Mouse (Mus musculus) midbrain, embryonic 16.5 days (tissue): ENCODE results near the gene Gldc. TPM values are rescaled to one million over a fixed set of nuclear protein-coding genes. Genes with fewer than 3 reads are reported as not detected.

Experiments
- ATAC-seq: fragments of 200-750 bp; cut with Nextera tagmentation; 2 replicates; pipeline ENCODE4 v1.8.0; 2017; ENCODE audit warnings: moderate TSS enrichment
- H3K27ac ChIP-seq: fragments of 300-500 bp; sonication (generic); 2 replicates; pipeline ENCODE4 v1.5.1; 2014; ENCODE audit warnings: mild to moderate bottlenecking, low read length, mixed read lengths
- H3K27me3 ChIP-seq: fragments of 300-500 bp; sonication (generic); 2 replicates; pipeline ENCODE4 v1.6.1; 2014; ENCODE audit warnings: low read depth, low read length, mixed read lengths; ENCODE audit not compliant: control insufficient read depth, insufficient read depth
- H3K36me3 ChIP-seq: fragments of 300-500 bp; sonication (generic); 2 replicates; pipeline ENCODE4 v1.6.1; 2014; ENCODE audit warnings: mild to moderate bottlenecking, low read length, moderate library complexity, mixed read lengths; ENCODE audit not compliant: control insufficient read depth, insufficient read depth
- H3K4me1 ChIP-seq: fragments of 300-500 bp; sonication (generic); 2 replicates; pipeline ENCODE4 v1.6.1; 2014; ENCODE audit warnings: mild to moderate bottlenecking, low read length, mixed read lengths; ENCODE audit not compliant: control insufficient read depth, insufficient read depth
- H3K4me2 ChIP-seq: fragments of 300-500 bp; sonication (generic); 2 replicates; pipeline ENCODE4 v1.6.1; 2014; ENCODE audit warnings: mild to moderate bottlenecking, low read length, mixed read lengths
- H3K4me3 ChIP-seq: fragments of 300-500 bp; sonication (generic); 2 replicates; pipeline ENCODE4 v1.5.1; 2014; ENCODE audit warnings: low read depth, mild to moderate bottlenecking, low read length, moderate library complexity, mixed read lengths
- H3K9ac ChIP-seq: fragments of 300-500 bp; sonication (generic); 2 replicates; pipeline ENCODE4 v1.6.1; 2014; ENCODE audit warnings: low read depth, low read length, mixed read lengths
- H3K9me3 ChIP-seq: fragments of 300-500 bp; sonication (generic); replicated peaks from 2 replicates; pipeline ENCODE4 v1.6.1; 2014; ENCODE audit warnings: mild to moderate bottlenecking, low read length, mixed read lengths; ENCODE audit not compliant: control insufficient read depth, poor library complexity, severe bottlenecking
- WGBS: fragments of 180-500 bp; shearing (Covaris S2); extraction: QIAGEN DNeasy Blood & Tissue Kit; methylation state at CpG from one replicate; pipeline ENCODE4 v1.1.7; 2014; 5-methylcytosine and 5-hydroxymethylcytosine counted together
- polyA plus RNA-seq: library from polyadenylated mRNA; unstranded; fragments of >200 nt; fragmentation: Nextera tagmentation; extraction: Ambion mirVana; gene quantifications from 2 replicates; pipeline ENCODE4 v1.2.1, GENCODE M21; 2015

Gldc gene
- polyA plus RNA-seq, 1 experiment from 2014 or later: 5.9 TPM

GRCm38 (mm10) chr19:30117241-30117640, 58.0 kb downstream of the Gldc start:
- peak overlapping the region; percentile 89 for H3K27ac ChIP-seq
- no peaks in the 10 kb centered on the region for H3K36me3 ChIP-seq
- ATAC-seq: peak; percentile 31; the same call in 1 of the 2 replicates
- peak overlapping the region; percentile 6; the same call in 1 of the 2 replicates for H3K4me2 ChIP-seq
- no peak overlapping the region for H3K9ac ChIP-seq
- no peaks in the 10 kb centered on the region for H3K27me3 ChIP-seq
- WGBS: 37% methylated on average over 4 of the region's 4 CpGs
- no peaks in the 10 kb centered on the region for H3K9me3 ChIP-seq
- H3K4me3 ChIP-seq: no peak overlapping the region
- peaks cover 50% of the 10 kb centered on the region for H3K4me1 ChIP-seq

- 61% methylated on average over 5 of the region's 5 CpGs for WGBS
- 0 out of 2 replicates have a peak overlapping the region, but pooled peaks have one; percentile 34 for H3K27ac ChIP-seq
These were observed 59.6 kb downstream of the Gldc start for GRCm38 (mm10) chr19:30115606-30116005.

DNA sequence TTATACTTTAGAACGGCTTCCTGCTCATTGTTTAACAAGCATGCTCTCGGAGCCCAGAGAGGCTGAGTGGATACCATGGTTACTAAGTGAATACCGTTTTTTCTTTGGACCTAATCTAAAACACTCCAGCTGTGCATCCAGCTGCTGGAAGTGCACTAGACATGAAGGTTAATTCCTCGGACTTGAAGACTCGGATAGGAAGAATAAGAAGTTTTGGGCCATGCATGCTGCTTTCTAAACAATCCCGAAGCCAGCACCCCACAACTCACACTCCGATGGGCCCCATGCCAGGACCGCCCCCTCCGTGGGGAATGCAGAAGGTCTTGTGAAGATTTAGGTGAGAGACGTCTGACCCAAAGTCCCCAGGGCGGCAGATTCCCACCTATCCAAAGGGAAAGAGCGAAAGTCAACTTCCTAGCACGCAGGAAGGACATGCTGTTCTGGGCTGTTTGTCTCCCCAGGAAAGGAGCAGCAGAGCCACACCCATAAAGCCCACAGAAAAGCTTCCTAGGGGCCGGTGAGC, 60.2 kb downstream of the Gldc start:
- Histone ChIP-seq H3K27ac (peak overlapping the region; percentile 59), H3K4me2 (peak overlapping the region; percentile 36), H3K4me3 (no peak overlapping the region), H3K9me3 (no peaks in the 10 kb centered on the region), H3K9ac (0 out of 2 replicates have a peak overlapping the region, but pooled peaks have one; percentile 26), H3K4me1 (peaks cover 50% of the 10 kb centered on the region), H3K36me3 (no peaks in the 10 kb centered on the region), H3K27me3 (no peaks in the 10 kb centered on the region)
- no peak for ATAC-seq
- WGBS: 21% methylated on average over 14 of the region's 14 CpGs

More at GRCm38 (mm10) chr19:30115606-30116005, 59.6 kb downstream of the Gldc start:
- H3K27me3 ChIP-seq: no peaks in the 10 kb centered on the region
- no peak overlapping the region for H3K4me2 ChIP-seq
- H3K9me3 ChIP-seq: no peaks in the 10 kb centered on the region
- H3K9ac ChIP-seq: no peak overlapping the region
- no peak overlapping the region for H3K4me3 ChIP-seq
- no peaks in the 10 kb centered on the region for H3K36me3 ChIP-seq
- no peak for ATAC-seq
- H3K4me1 ChIP-seq: peaks cover 50% of the 10 kb centered on the region

- peaks cover 55% of the 10 kb centered on the region for H3K4me1 ChIP-seq
- no peak overlapping the region for H3K9ac ChIP-seq
- H3K4me2 ChIP-seq: no peak overlapping the region
- 73% methylated on average over 16 of the region's 16 CpGs for WGBS
- ATAC-seq: no peak
- H3K4me3 ChIP-seq: no peak overlapping the region
- no peaks in the 10 kb centered on the region for H3K9me3 ChIP-seq
- H3K27ac ChIP-seq: no peak overlapping the region
- no peaks in the 10 kb centered on the region for H3K27me3 ChIP-seq
- H3K36me3 ChIP-seq: no peaks in the 10 kb centered on the region
These were observed 62.1 kb downstream of the Gldc start for GRCm38 (mm10) chr19:30112961-30113688.

GRCm38 (mm10) chr19:30111421-30111820, 63.8 kb downstream of the Gldc start:
- WGBS: 97% methylated on average over 3 of the region's 3 CpGs
- no peak for ATAC-seq
- H3K27ac ChIP-seq: no peak overlapping the region
- H3K9me3 ChIP-seq: no peaks in the 10 kb centered on the region
- no peak overlapping the region for H3K9ac ChIP-seq
- H3K36me3 ChIP-seq: no peaks in the 10 kb centered on the region
- no peak overlapping the region for H3K4me2 ChIP-seq
- H3K27me3 ChIP-seq: no peaks in the 10 kb centered on the region
- no peak overlapping the region for H3K4me3 ChIP-seq
- H3K4me1 ChIP-seq: peaks cover 51% of the 10 kb centered on the region

DNA sequence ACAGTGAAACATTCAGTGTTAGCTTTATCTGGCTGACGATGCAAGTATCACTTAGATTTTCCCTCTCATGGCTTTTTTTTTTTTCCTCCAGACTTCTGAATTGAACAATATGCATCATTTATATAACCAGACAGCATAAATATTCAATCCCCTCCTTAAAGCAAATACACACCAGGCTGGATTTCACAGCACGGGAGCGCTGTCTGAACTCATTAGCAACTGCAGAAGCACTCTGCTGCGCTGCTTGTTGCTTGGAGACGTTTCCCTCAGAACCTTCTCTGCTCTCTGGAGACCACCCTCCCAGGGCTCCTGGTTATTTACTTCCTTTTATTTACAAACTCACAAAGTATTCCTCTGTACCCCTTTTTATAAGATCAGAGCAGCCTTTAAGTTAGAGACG, 66.1 kb downstream of the Gldc start:
- Histone ChIP-seq H3K27ac (peak overlapping the region; percentile 85), H3K9me3 (no peaks in the 10 kb centered on the region), H3K4me1 (peaks cover 34% of the 10 kb centered on the region), H3K4me2 (peak overlapping the region; percentile 26; the same call in 1 of the 2 replicates), H3K27me3 (no peaks in the 10 kb centered on the region), H3K4me3 (no peak overlapping the region), H3K36me3 (no peaks in the 10 kb centered on the region), H3K9ac (no peak overlapping the region)
- peak; percentile 79 for ATAC-seq
- 22% methylated on average over 6 of the region's 6 CpGs for WGBS

DNA sequence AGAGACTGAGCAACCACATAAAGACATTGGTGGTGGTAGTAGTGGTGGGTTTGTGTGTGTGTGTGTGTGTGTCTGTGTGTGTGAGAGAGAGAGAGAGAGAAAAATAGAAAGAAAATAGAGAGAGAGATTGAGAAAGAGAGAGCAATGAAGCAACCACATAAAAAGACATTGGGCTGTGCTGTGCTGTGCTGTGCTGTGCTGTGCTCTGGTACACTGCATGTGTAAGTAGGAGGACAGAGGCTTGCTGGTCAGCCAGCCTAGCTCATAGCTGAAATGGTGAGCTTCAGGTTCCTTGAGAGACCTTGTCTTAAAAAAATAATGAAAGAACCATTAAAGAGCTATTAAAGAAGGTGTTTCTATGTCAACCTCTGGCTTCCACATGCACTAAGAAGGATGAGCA, 66.6 kb downstream of the Gldc start:
- Histone ChIP-seq H3K4me2 (peak overlapping the region; percentile 26; the same call in 1 of the 2 replicates), H3K36me3 (no peaks in the 10 kb centered on the region), H3K27me3 (no peaks in the 10 kb centered on the region), H3K4me3 (no peak overlapping the region), H3K9me3 (no peaks in the 10 kb centered on the region), H3K27ac (peak overlapping the region; percentile 85), H3K9ac (0 out of 2 replicates have a peak overlapping the region, but pooled peaks have one; percentile 25), H3K4me1 (peaks cover 33% of the 10 kb centered on the region)
- peak; percentile 51; the same call in 1 of the 2 replicates for ATAC-seq

DNA sequence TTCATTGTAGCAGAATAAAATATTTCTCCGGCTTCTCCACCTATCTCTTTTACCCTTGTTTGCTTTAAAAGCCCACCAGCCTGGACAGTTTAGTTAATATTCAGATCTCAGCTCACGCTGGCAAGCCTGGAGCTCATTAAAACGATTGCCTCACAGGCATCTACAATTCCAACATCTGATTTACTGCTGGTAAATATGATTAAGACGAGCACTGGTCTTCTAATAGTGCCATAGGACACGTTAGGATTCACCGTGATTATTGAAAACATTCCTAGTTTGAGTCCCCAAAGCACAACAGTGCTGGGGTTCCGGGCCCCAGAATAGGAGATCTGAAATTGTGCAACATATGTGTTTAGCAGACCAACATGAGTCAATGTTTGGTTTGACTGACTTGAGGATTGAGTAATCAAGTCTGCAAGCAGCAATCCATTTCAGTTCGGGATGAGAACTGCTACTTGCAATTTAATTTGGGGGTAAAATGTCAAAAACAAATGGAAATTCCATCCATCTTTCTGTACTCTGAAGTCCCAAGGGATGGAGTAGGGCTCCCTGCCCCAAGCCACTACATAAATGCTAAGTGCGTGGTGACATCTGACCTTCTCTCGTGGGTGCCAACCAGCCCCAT, 67.9 kb downstream of the Gldc start:
- Histone ChIP-seq H3K36me3 (no peaks in the 10 kb centered on the region), H3K4me1 (peaks cover 25% of the 10 kb centered on the region), H3K4me2 (no peak overlapping the region), H3K9ac (no peak overlapping the region), H3K9me3 (no peaks in the 10 kb centered on the region), H3K27me3 (no peaks in the 10 kb centered on the region), H3K27ac (peak overlapping the region; percentile 39), H3K4me3 (no peak overlapping the region)
- no peak for ATAC-seq
- WGBS: 30% methylated on average over 10 of the region's 10 CpGs
